Mouse (Mus musculus) heart, embryonic 15.5 days (tissue): ENCODE results near the gene Hmgb2. TPM values are rescaled to one million over a fixed set of nuclear protein-coding genes. Genes with fewer than 3 reads are reported as not detected.
"Not testable (repeated sequence)": the region's sequence is repeated elsewhere in the genome, so short reads cannot be mapped to it uniquely, and the experiment has no call there.

ENCODE experiments used
- ATAC-seq: fragments of 200-750 bp; cut with Nextera tagmentation; replicated peaks from 2 replicates; pipeline ENCODE4 v1.8.0; 2017; ENCODE audit warnings: low read depth, moderate TSS enrichment; ENCODE audit not compliant: insufficient number of reproducible peaks, insufficient read depth, low FRiP score
- H3K27ac ChIP-seq: fragments of 300-500 bp; sonication (generic); 2 replicates; pipeline ENCODE4 v1.5.1; 2015; ENCODE audit warnings: mild to moderate bottlenecking, inconsistent platforms
- H3K27me3 ChIP-seq: fragments of 300-500 bp; sonication (generic); 2 replicates; pipeline ENCODE4 v1.6.1; 2015; ENCODE audit warnings: inconsistent platforms
- H3K36me3 ChIP-seq: fragments of 300-500 bp; sonication (generic); 2 replicates; pipeline ENCODE4 v1.6.1; 2015; ENCODE audit warnings: mild to moderate bottlenecking, inconsistent platforms
- H3K4me1 ChIP-seq: fragments of 300-500 bp; sonication (generic); replicated peaks from 2 replicates; pipeline ENCODE4 v1.6.1; 2015; ENCODE audit warnings: inconsistent platforms
- H3K4me2 ChIP-seq: fragments of 300-500 bp; sonication (generic); 2 replicates; pipeline ENCODE4 v1.6.1; 2015; ENCODE audit warnings: inconsistent platforms, mild to moderate bottlenecking, moderate library complexity
- H3K4me3 ChIP-seq: fragments of 300-500 bp; sonication (generic); 2 replicates; pipeline ENCODE4 v1.5.1; 2015; ENCODE audit warnings: mild to moderate bottlenecking, inconsistent platforms
- H3K9ac ChIP-seq: fragments of 300-500 bp; sonication (generic); 2 replicates; pipeline ENCODE4 v1.6.1; 2015; ENCODE audit warnings: mild to moderate bottlenecking, inconsistent platforms
- H3K9me3 ChIP-seq: fragments of 300-500 bp; sonication (generic); replicated peaks from 2 replicates; pipeline ENCODE4 v1.6.1; 2016; ENCODE audit warnings: inconsistent platforms
- WGBS: fragments of 180-500 bp; shearing (Covaris S2); methylation state at CpG from one replicate; pipeline ENCODE4 v1.1.7; 2015; ENCODE audit warnings: mixed read lengths; 5-methylcytosine and 5-hydroxymethylcytosine counted together
- polyA plus RNA-seq: library from polyadenylated mRNA; unstranded; fragments of >200 nt; fragmentation: Nextera tagmentation; extraction: Ambion mirVana; gene quantifications from 2 replicates; pipeline ENCODE4 v1.2.1, GENCODE M21; 2015

Hmgb2 gene
- polyA plus RNA-seq, 1 experiment from 2014 or later = 273 TPM

DNA sequence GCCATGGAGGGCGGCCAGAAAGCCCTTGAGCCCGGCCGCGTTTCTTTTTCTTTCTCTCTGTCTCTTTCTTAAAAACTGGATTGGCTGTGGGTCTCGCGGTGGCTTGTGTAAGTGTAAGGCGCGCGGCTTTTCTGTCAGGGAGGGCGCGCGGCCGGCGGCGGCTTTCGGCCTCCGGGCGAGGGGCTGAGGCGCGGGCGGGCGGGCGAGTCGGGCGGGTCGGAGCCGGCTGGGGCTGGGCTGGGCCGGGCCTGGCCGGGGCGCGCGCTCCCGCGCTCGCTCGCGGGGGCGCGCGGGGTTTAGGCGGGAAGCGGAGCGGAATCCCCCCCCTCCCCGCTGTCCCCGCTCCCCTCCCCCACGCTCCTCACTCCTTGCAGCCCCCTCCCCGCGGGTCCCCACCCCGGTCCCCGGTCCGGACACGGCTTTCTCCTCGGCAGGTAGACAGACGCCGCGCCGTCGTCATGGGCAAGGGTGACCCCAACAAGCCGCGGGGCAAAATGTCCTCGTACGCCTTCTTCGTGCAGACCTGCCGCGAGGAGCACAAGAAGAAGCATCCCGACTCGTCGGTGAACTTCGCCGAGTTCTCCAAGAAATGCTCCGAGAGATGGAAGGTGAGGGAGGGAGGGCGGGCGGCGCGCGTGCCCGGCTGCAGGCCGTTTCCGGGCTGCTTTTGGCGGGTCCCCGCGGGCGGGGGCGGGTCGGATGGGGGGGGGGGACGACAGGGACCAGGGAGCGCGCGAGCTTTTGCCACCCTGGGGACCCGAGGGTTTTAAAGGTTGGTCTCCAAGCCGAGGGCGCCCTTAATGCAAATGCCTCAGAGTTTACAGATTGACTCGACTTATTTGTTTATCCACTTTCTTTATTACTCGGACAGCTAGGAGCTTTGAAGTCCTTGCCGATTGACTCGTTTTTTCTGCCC, 692 bp downstream of the Hmgb2 start:
- peak; percentile 29 for ATAC-seq
- Histone ChIP-seq H3K4me3 (peak overlapping the region; percentile 78), H3K27me3 (no peaks in the 10 kb centered on the region), H3K4me1 (peaks cover 13% of the 10 kb centered on the region), H3K9me3 (no peaks in the 10 kb centered on the region), H3K4me2 (peak overlapping the region; percentile 62), H3K27ac (peak overlapping the region; percentile 100), H3K9ac (peak overlapping the region; percentile 98), H3K36me3 (peaks cover 19% of the 10 kb centered on the region; the same call in 1 of the 2 replicates)
- under 1% methylated on average over 51 of the region's 96 CpGs for WGBS

GRCm38 (mm10) chr8:57513178-57513661, 1.5 kb downstream of the Hmgb2 start:
- Histone ChIP-seq H3K36me3 (peaks cover 25% of the 10 kb centered on the region; the same call in 1 of the 2 replicates), H3K4me3 (peak overlapping the region; percentile 78), H3K4me2 (peak overlapping the region; percentile 62), H3K9ac (peak overlapping the region; percentile 98), H3K27ac (peak overlapping the region; percentile 100; the same call in 1 of the 2 replicates), H3K4me1 (peaks cover 13% of the 10 kb centered on the region)
- WGBS = 9% methylated on average over 10 of the region's 10 CpGs
- H3K9me3 ChIP-seq, H3K27me3 ChIP-seq, ATAC-seq: not testable (repeated sequence)

- not testable (repeated sequence) for H3K27me3 ChIP-seq, H3K9ac ChIP-seq, H3K27ac ChIP-seq, ATAC-seq, H3K9me3 ChIP-seq, H3K4me3 ChIP-seq, H3K4me2 ChIP-seq
- Histone ChIP-seq H3K4me1 (peaks cover 10% of the 10 kb centered on the region; the same call in 1 of the 2 replicates), H3K36me3 (peaks cover 21% of the 10 kb centered on the region; the same call in 1 of the 2 replicates)
- WGBS = 83% methylated on average over 5 of the region's 5 CpGs
Observed at GRCm38 (mm10) chr8:57516685-57517084, 5.0 kb downstream of the Hmgb2 start.

GRCm38 (mm10) chr8:57517723-57518122, 6.0 kb downstream of the Hmgb2 start:
- Histone ChIP-seq H3K4me2 (no peak overlapping the region), H3K4me1 (peaks cover 10% of the 10 kb centered on the region; the same call in 1 of the 2 replicates), H3K4me3 (no peak overlapping the region), H3K9ac (no peak overlapping the region), H3K36me3 (peaks cover 21% of the 10 kb centered on the region; the same call in 1 of the 2 replicates), H3K27ac (no peak overlapping the region), H3K9me3 (no peaks in the 10 kb centered on the region), H3K27me3 (no peaks in the 10 kb centered on the region)
- ATAC-seq = no peak
- WGBS = 85% methylated on average over 3 of the region's 3 CpGs

DNA sequence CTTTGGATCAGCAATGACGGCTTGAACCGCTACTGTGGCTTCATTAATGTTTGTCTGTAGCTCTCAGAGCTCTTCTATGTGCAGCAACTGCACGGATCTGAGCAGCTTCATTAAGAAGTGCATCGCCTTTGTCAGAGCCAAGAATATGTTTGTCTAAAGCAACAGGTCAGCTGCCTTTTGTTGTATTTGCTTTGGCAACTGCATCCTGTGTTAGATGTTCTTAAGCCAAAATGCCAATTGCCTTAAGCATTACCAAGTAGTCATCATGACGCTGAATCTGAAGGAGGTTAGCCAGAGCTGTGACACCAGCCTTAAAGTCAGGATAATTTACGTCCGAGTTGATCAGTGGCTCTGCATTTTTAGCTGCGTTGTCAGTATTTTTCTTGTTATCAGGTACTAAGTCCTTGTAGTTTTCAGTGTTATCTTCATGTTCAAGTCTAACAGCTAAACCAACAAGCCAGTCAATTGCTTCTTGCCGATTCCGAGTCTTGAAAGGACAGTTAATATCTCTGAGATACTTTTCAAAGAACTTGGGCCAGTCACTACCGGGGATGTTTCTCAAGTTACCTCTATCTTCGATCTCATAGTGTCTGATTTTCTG, 8.6 kb downstream of the Hmgb2 start:
- no peak overlapping the region for H3K9ac ChIP-seq
- WGBS = 60% methylated on average over 12 of the region's 12 CpGs
- no peaks in the 10 kb centered on the region for H3K27me3 ChIP-seq
- H3K27ac ChIP-seq = no peak overlapping the region
- ATAC-seq = no peak
- H3K36me3 ChIP-seq = peaks cover 19% of the 10 kb centered on the region; the same call in 1 of the 2 replicates
- H3K4me3 ChIP-seq = no peak overlapping the region
- H3K4me1 ChIP-seq = 0 out of 2 replicates have a peak, but pooled peaks cover 4% of the 10 kb centered on the region
- no peaks in the 10 kb centered on the region for H3K9me3 ChIP-seq
- H3K4me2 ChIP-seq = no peak overlapping the region

- H3K36me3 ChIP-seq = no peaks in the 10 kb centered on the region
- WGBS = 90% methylated on average over 1 of the region's 1 CpGs
- H3K9ac ChIP-seq = no peak overlapping the region
- ATAC-seq = no peak
- no peaks in the 10 kb centered on the region for H3K27me3 ChIP-seq
- H3K4me2 ChIP-seq = no peak overlapping the region
- peaks cover 8% of the 10 kb centered on the region for H3K4me1 ChIP-seq
- H3K27ac ChIP-seq = no peak overlapping the region
- H3K9me3 ChIP-seq = no peaks in the 10 kb centered on the region
- H3K4me3 ChIP-seq = no peak overlapping the region
Observed at GRCm38 (mm10) chr8:57528036-57528435, 16.3 kb downstream of the Hmgb2 start.

- H3K9ac ChIP-seq = no peak overlapping the region; the same call in 1 of the 2 replicates
Observed at GRCm38 (mm10) chr8:57530238-57530637, 18.5 kb downstream of the Hmgb2 start.

GRCm38 (mm10) chr8:57530666-57531349, 19.1 kb downstream of the Hmgb2 start:
- Histone ChIP-seq H3K4me2 (peak overlapping the region; percentile 58), H3K27me3 (no peaks in the 10 kb centered on the region), H3K9me3 (no peaks in the 10 kb centered on the region), H3K9ac (no peak overlapping the region; the same call in 1 of the 2 replicates), H3K4me1 (peaks cover 8% of the 10 kb centered on the region), H3K36me3 (no peaks in the 10 kb centered on the region), H3K27ac (peak overlapping the region; percentile 56), H3K4me3 (peak overlapping the region; percentile 29)
- WGBS = 20% methylated on average over 15 of the region's 15 CpGs
- ATAC-seq = peak; percentile 45

More at GRCm38 (mm10) chr8:57530238-57530637, 18.5 kb downstream of the Hmgb2 start:
- no peak for ATAC-seq
- peak overlapping the region; percentile 29; the same call in 1 of the 2 replicates for H3K4me3 ChIP-seq
- H3K36me3 ChIP-seq = no peaks in the 10 kb centered on the region
- peaks cover 8% of the 10 kb centered on the region for H3K4me1 ChIP-seq
- no peaks in the 10 kb centered on the region for H3K27me3 ChIP-seq
- no peaks in the 10 kb centered on the region for H3K9me3 ChIP-seq
- peak overlapping the region; percentile 58 for H3K4me2 ChIP-seq
- 72% methylated on average over 13 of the region's 13 CpGs for WGBS
- H3K27ac ChIP-seq = peak overlapping the region; percentile 56

DNA sequence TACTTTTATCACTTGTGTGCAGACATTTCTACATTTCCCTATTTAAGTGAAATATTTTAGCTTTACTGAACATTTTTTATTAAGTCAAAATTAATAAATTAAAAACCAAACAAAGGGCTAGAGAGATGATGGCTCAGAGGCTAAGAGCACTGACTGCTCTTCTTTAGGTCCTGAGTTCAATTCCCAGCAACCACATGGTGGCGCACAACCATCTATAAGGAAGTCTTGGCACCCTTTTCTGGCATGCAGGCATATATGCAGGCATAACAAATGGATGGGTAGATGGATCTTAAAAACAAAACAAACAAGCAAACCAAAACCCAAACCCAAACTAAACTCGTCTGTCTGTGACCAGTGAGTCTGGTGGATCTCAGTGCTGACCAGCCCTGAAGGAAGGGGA, 20.5 kb downstream of the Hmgb2 start:
- no peaks in the 10 kb centered on the region for H3K27me3 ChIP-seq

DNA sequence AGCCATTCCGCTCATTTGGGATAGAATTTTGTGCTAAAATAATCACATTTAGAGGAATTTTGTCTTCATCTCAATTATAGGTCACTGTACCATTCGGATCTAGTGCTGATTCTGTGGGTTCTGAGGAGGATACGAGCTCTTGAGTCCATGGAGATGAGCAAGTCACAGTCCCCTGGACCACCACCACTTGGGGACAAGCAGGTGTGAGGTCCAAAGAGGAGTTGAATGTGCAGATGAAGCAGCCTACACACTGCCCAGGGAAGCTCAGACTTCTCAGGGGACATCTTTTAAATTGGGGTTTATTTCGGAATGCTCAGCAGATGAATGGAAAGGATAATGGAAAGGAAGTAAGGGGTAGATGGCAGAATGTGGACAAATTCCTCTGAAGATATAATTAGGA, 21.4 kb downstream of the Hmgb2 start:
- H3K36me3 ChIP-seq = peaks cover 5% of the 10 kb centered on the region; the same call in 1 of the 2 replicates
- H3K9me3 ChIP-seq = no peaks in the 10 kb centered on the region
- H3K27me3 ChIP-seq = no peaks in the 10 kb centered on the region
- no peak overlapping the region for H3K4me3 ChIP-seq
- H3K4me2 ChIP-seq = no peak overlapping the region
- ATAC-seq = no peak
- WGBS = 79% methylated on average over 4 of the region's 4 CpGs
- H3K27ac ChIP-seq = no peak overlapping the region
- H3K9ac ChIP-seq = no peak overlapping the region
- peaks cover 8% of the 10 kb centered on the region for H3K4me1 ChIP-seq

More for the DNA sequence above, 20.5 kb downstream of the Hmgb2 start:
- H3K9me3 ChIP-seq = no peaks in the 10 kb centered on the region
- ATAC-seq = no peak
- H3K9ac ChIP-seq = no peak overlapping the region
- H3K4me2 ChIP-seq = no peak overlapping the region
- H3K36me3 ChIP-seq = peaks cover 5% of the 10 kb centered on the region; the same call in 1 of the 2 replicates
- no peak overlapping the region for H3K27ac ChIP-seq
- H3K4me3 ChIP-seq = no peak overlapping the region
- peaks cover 8% of the 10 kb centered on the region for H3K4me1 ChIP-seq
- 67% methylated on average over 2 of the region's 2 CpGs for WGBS
